Mouse (Mus musculus) olfactory bulb, adult 2 months (tissue): ENCODE measurements at regions not wholly inside any gene's neighbourhood (a gene's known extent, or its start where the extent isn't known, plus 50 kb on each side); places are given as distances from the start of the nearest gene placed in this dataset.

Source experiments
- H3K27ac ChIP-seq: fragments of 200-500 bp; 2 replicates; pipeline ENCODE4 v1.5.1; 2012; ENCODE audit warnings: low read depth, low read length; ENCODE audit not compliant: insufficient read depth
- H3K4me1 ChIP-seq: fragments of 200-500 bp; 2 replicates; pipeline ENCODE4 v1.6.1; 2012; ENCODE audit warnings: low read length; ENCODE audit not compliant: control insufficient read depth, insufficient read depth
- H3K4me3 ChIP-seq: fragments of 200-500 bp; 2 replicates; pipeline ENCODE4 v1.5.1; 2012; ENCODE audit warnings: mild to moderate bottlenecking, low read depth, low read length, moderate library complexity; ENCODE audit not compliant: insufficient read depth
- CTCF ChIP-seq: fragments of 200-500 bp; IDR thresholded peaks from 2 replicates; pipeline ENCODE4 v1.5.1; 2012; ENCODE audit warnings: low read depth, mild to moderate bottlenecking, low read length, moderate library complexity; ENCODE audit not compliant: insufficient read depth
- POLR2A ChIP-seq: fragments of 200-500 bp; IDR thresholded peaks from 2 replicates; pipeline ENCODE4 v1.6.1; 2012; ENCODE audit warnings: mild to moderate bottlenecking, low read depth, low read length, moderate library complexity; ENCODE audit not compliant: insufficient read depth
- WGBS: fragments of 180-500 bp; shearing (Covaris S2); methylation state at CpG from one replicate; pipeline ENCODE4 v1.1.7; 2018; 5-methylcytosine and 5-hydroxymethylcytosine counted together

DNA sequence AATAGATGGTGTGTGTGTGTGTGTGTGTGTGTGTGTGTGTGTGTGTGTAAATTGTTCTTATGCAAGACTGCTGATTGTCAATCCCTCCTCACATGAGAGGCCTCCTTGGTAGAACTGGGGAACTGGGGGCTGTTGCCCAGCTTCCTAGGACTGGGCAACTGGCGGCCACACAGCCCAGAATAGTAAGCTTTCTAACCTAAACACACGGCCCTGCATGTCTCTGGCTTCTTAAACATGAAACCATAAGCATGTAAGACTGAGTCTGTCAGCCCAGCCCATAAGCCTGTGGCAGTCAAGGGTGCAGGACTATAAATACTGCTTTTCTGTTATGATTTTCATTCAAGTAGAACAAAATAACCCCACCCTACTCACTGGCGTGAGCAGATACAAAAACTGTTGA is 60.7 kb downstream of the Ifng start:
- no peak for TF ChIP-seq CTCF
- no peak for TF ChIP-seq POLR2A
- H3K27ac ChIP-seq: no peak overlapping the region
- no peak overlapping the region for H3K4me3 ChIP-seq
- H3K4me1 ChIP-seq: no peaks in the 10 kb centered on the region; the same call in 1 of the 2 replicates
- WGBS: 92% methylated on average over 3 of the region's 3 CpGs

DNA sequence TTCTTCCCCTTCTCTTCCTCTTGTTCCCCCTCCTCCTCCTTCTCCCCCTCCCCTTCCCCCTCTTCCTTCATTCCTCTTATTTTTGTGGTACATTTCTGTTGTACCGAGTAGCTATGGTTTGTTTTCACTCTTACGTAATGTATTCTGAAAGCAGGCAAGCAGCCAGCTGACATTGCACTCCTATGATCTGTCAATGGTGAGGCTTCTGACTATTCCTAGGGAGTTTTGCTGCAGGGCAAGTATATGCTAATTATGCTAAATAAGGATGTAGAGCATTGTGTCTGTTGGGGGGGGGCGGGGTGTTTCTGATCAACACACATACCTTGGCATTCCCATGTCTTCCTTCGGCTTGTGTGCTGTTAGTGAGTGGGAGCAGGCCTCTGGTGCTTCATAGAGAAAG is 64.0 kb downstream of the Ifng start:
- WGBS: 42% methylated on average over 4 of the region's 4 CpGs
- H3K4me1 ChIP-seq: no peaks in the 10 kb centered on the region; the same call in 1 of the 2 replicates

DNA sequence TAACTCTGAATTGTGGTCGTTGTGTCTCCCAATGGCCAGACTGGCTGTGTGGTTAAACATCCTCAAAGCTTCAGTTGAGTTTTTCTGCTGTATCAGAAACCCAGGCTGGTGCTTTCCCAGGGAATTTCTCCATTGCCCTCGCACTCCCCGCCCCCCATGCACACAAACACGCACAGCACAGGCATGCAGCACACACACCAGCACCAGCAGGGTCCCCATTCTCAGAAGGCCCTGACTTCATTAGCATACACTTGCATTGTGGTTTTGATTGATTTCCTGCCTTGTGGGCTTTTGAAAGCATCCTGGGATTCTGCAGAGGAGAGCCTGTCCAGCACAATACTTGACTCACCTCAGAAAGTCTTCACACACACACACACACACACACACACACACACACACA is 65.3 kb downstream of the Ifng start:
- H3K4me3 ChIP-seq: no peak overlapping the region
- H3K4me1 ChIP-seq: no peaks in the 10 kb centered on the region; the same call in 1 of the 2 replicates
- TF ChIP-seq CTCF (no peak), POLR2A (no peak)
- WGBS: 46% methylated on average over 4 of the region's 4 CpGs
- H3K27ac ChIP-seq: no peak overlapping the region

More for the DNA sequence above, 64.0 kb downstream of the Ifng start:
- no peak overlapping the region for H3K4me3 ChIP-seq
- TF ChIP-seq POLR2A (no peak), CTCF (no peak)
- no peak overlapping the region for H3K27ac ChIP-seq

DNA sequence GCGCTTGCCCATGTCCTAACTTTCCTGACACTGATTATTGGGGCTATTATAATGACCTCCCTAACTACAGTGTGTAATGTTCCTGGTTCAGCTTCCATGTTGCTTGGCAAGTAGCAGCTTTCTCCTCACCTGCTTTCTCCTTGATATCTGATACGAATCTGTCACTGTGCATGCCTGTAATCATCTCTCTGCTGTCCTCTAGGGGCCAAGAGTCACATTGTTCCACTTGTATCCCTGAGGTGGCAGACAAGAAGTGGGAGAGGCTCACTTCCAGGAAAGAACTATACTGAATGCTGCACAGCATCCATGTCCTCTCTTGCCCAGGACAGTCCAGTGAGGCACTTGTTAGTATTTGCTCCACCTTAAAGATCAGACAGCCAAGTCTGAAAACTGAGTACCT is 66.8 kb downstream of the Ifng start:
- Histone ChIP-seq H3K4me3 (no peak overlapping the region), H3K27ac (no peak overlapping the region), H3K4me1 (no peaks in the 10 kb centered on the region; the same call in 1 of the 2 replicates)
- 66% methylated on average over 2 of the region's 2 CpGs for WGBS
- TF ChIP-seq CTCF: no peak
- no peak for TF ChIP-seq POLR2A

DNA sequence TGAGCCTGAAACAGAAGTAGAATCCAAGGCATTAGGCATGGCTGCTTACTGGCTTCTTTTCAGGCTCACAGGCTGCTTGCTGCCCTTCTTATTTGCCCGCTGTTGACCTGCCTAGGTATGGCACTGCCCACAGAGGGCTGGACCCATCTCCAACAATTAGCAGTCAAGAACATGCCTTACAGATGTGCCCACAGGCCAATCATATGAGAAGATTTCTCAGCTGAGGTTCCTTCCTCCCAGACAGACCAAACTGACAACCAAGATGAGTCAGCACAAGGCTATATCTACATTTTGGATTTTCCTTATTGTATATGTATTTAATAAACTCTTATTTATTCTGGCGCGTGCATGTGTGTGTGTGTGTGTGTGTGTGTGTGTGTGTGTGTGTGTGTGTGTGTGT is 76.0 kb downstream of the Ifng start:
- WGBS: 92% methylated on average over 3 of the region's 3 CpGs
- H3K27ac ChIP-seq: no peak overlapping the region
- TF ChIP-seq POLR2A (no peak), CTCF (no peak)
- H3K4me1 ChIP-seq: no peaks in the 10 kb centered on the region
- H3K4me3 ChIP-seq: no peak overlapping the region

DNA sequence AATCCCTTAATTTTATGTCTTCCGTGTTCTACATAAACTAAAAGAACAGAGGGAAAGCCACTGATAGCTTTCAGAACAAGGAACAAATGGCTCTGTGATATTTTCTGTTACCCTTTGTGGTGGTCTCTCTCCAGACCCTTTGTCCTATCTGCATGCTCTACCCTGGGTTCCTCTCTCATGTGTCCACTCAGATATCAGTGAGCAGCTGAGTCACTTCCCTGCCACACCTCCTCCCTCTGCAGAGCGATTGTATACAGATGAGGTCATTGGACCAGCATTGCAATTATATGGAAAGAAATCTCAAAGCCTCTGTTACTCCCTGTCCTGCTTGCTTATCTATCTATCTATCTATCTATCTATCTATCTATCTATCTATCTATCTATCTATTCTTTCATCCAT is 77.1 kb downstream of the Ifng start:
- H3K4me1 ChIP-seq: no peaks in the 10 kb centered on the region
- H3K4me3 ChIP-seq: no peak overlapping the region
- no peak overlapping the region for H3K27ac ChIP-seq
- 71% methylated on average over 2 of the region's 2 CpGs for WGBS
- no peak for TF ChIP-seq CTCF
- no peak for TF ChIP-seq POLR2A

DNA sequence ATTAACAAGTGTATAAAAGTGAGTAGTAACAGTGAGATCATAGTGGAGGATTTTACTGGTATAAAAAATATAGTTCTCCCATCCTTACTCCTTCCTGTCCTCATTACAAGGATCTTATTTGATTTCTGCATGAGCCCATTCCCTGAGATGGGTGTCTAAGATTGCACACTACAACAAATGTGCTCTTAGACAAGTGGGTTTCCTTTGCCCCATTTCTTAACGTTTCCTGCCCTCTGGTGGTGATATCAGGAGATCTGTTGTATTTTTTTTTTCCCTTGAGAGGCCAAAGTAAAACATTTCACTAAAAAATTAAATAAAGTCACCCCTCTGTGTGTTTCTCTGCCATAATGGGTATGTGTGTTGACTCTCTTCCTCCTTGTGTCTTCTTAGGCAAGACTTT is 105.1 kb downstream of the Ifng start:
- H3K4me3 ChIP-seq: no peak overlapping the region
- no peak for TF ChIP-seq CTCF
- WGBS: 19% methylated on average over 1 of the region's 1 CpGs
- no peaks in the 10 kb centered on the region for H3K4me1 ChIP-seq
- H3K27ac ChIP-seq: no peak overlapping the region

DNA sequence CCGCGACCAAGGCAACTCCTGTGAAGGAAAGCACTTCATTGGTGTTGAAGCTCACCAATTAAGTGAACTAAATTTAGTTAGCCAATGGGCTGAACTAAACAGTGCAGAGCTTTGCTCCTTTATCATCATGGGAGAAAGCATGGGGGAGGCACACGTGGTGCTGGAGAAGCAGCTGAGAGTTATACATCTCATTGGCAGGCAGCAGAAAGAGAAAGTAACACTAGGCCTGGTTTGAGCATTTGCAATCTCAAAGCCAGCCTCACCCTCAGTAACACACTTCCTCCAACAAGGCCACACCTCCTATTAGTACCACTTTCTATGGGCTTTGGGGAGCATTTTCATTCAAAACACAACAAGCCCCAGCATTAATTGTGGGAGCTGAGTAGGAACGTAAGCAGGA is 109.4 kb downstream of the Ifng start:
- Histone ChIP-seq H3K4me3 (no peak overlapping the region), H3K4me1 (no peaks in the 10 kb centered on the region), H3K27ac (no peak overlapping the region)
- 75% methylated on average over 4 of the region's 4 CpGs for WGBS
- TF ChIP-seq POLR2A (no peak), CTCF (no peak)

DNA sequence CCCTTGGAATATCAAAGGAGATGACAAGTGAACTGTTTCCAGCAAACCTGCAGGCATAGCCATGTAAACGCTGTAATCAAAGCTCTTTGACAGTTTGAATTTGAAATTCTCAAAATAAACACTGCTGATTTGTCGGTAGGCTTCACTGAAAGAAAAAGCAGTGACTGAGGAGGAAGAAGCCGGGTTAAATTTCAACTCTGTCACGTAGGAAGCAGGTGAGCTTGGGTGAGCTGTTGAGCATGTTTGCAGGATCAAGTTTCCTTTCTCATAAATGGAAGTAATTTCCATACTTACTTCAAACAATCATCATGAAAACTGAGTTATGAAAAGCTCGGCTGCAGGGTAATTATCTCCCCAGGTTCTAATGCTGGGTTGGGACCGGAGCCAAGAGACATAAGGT is 118.0 kb downstream of the Ifng start:
- H3K27ac ChIP-seq: no peak overlapping the region
- 73% methylated on average over 6 of the region's 6 CpGs for WGBS
- TF ChIP-seq CTCF: no peak
- TF ChIP-seq POLR2A: no peak
- H3K4me3 ChIP-seq: no peak overlapping the region
- no peaks in the 10 kb centered on the region for H3K4me1 ChIP-seq

DNA sequence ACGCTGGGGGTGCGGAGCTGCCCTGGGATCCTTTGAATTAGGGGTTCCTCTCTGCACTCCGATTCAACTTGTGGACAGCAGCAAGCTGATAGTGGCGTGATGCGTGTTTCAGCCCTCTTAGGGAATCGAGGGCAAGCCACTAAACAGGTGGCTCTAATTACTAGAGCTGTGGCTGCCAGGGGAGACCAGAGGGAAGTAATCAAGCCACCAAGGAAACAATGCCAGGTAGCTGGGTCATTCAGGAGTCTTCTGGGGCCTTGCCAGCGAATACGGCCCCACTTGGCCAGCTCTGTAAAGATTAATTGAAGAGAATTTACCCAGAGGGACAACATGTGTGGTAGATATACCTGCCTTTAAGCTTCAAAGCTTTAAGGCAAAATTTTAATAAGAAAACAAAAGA is 123.2 kb downstream of the Ifng start:
- no peak for TF ChIP-seq POLR2A
- no peak for TF ChIP-seq CTCF
- H3K27ac ChIP-seq: no peak overlapping the region
- H3K4me1 ChIP-seq: 0 out of 2 replicates have a peak, but pooled peaks cover 3% of the 10 kb centered on the region
- H3K4me3 ChIP-seq: no peak overlapping the region
- WGBS: 76% methylated on average over 8 of the region's 8 CpGs
